Mouse (Mus musculus): ENCODE data around the gene Neu1. TPM values are rescaled to one million over a fixed set of nuclear protein-coding genes. Genes with fewer than 3 reads are reported as not detected.

Gene Neu1
- 21.7 TPM for polyA plus RNA-seq (2015; fragmentation: Illumina TruSeq; extraction: RNeasy Lipid Tissue Mini Kit (QIAGEN cat#74804); ENCODE audit: insufficient read depth, low replicate concordance)

GRCm38 (mm10) chr17:34931061-34931734, at the start of gene Neu1:
TSS of gene Neu1 (plus strand) at chr17:34931253.

GRCm38 (mm10) chr17:34881683-34882310, 49.3 kb upstream of the Neu1 start, which contains the start of gene Gm20547:
TSS of gene Gm20547 (minus strand) at chr17:34882042.

GRCm38 (mm10) chr17:34898160-34898586, 32.9 kb upstream of the Neu1 start, which contains the start of the genes C2 and Ehmt2:
TSS of gene C2 (minus strand) at chr17:34898265.
TSS of gene Ehmt2 (plus strand) at chr17:34898469.

GRCm38 (mm10) chr17:34913930-34914665, 17.0 kb upstream of the Neu1 start, which contains the start of gene Slc44a4:
TSS of gene Slc44a4 (plus strand) at chr17:34914466.

GRCm38 (mm10) chr17:34959130-34959778, 28.2 kb downstream of the Neu1 start, which contains the start of gene Hspa1b:
TSS of gene Hspa1b (minus strand) at chr17:34959238.

GRCm38 (mm10) chr17:34969822-34970221, 38.8 kb downstream of the Neu1 start, which contains the start of gene Gm20481:
TSS of gene Gm20481 (plus strand) at chr17:34969912.

GRCm38 (mm10) chr17:34972069-34972749, 41.2 kb downstream of the Neu1 start, which contains the start of the genes Hspa1a and Hspa1l:
TSS of gene Hspa1a (minus strand) at chr17:34972156.
TSS of gene Hspa1l (plus strand) at chr17:34972703.

GRCm38 (mm10) chr17:34981690-34982180, 50.7 kb downstream of the Neu1 start, which contains the start of gene Lsm2:
TSS of gene Lsm2 (plus strand) at chr17:34981862.

Other genes starting within 250 kb of the Neu1 start
- 87.9 TPM for gene C4b, start 187.4 kb upstream of the Neu1 start, polyA plus RNA-seq (2015; fragmentation: Illumina TruSeq; extraction: RNeasy Lipid Tissue Mini Kit (QIAGEN cat#74804); ENCODE audit: insufficient read depth, low replicate concordance)
- 1.4 TPM for gene Cyp21a1, start 126.7 kb upstream of the Neu1 start, polyA plus RNA-seq (2015; fragmentation: Illumina TruSeq; extraction: RNeasy Lipid Tissue Mini Kit (QIAGEN cat#74804); ENCODE audit: insufficient read depth, low replicate concordance)
- gene Stk19, start 94.3 kb upstream of the Neu1 start, polyA plus RNA-seq (2015; fragmentation: Illumina TruSeq; extraction: RNeasy Lipid Tissue Mini Kit (QIAGEN cat#74804); ENCODE audit: insufficient read depth, low replicate concordance), result 32.1 TPM
- 22.4 TPM for gene Dxo, start 94.2 kb upstream of the Neu1 start, polyA plus RNA-seq (2015; fragmentation: Illumina TruSeq; extraction: RNeasy Lipid Tissue Mini Kit (QIAGEN cat#74804); ENCODE audit: insufficient read depth, low replicate concordance)
- 31.3 TPM for gene Skiv2l, start 81.0 kb upstream of the Neu1 start, polyA plus RNA-seq (2015; fragmentation: Illumina TruSeq; extraction: RNeasy Lipid Tissue Mini Kit (QIAGEN cat#74804); ENCODE audit: insufficient read depth, low replicate concordance)
- gene Nelfe, start 80.9 kb upstream of the Neu1 start, polyA plus RNA-seq (2015; fragmentation: Illumina TruSeq; extraction: RNeasy Lipid Tissue Mini Kit (QIAGEN cat#74804); ENCODE audit: insufficient read depth, low replicate concordance), result 16.3 TPM
- gene Cfb, start 68.7 kb upstream of the Neu1 start, polyA plus RNA-seq (2015; fragmentation: Illumina TruSeq; extraction: RNeasy Lipid Tissue Mini Kit (QIAGEN cat#74804); ENCODE audit: insufficient read depth, low replicate concordance), result 101 TPM
- gene Zbtb12, start 51.8 kb upstream of the Neu1 start, polyA plus RNA-seq (2015; fragmentation: Illumina TruSeq; extraction: RNeasy Lipid Tissue Mini Kit (QIAGEN cat#74804); ENCODE audit: insufficient read depth, low replicate concordance), result 3.5 TPM
- gene Gm20547, start 49.2 kb upstream of the Neu1 start, polyA plus RNA-seq (2015; fragmentation: Illumina TruSeq; extraction: RNeasy Lipid Tissue Mini Kit (QIAGEN cat#74804); ENCODE audit: insufficient read depth, low replicate concordance), result not detected
- 38.7 TPM for gene C2, start 33.0 kb upstream of the Neu1 start, polyA plus RNA-seq (2015; fragmentation: Illumina TruSeq; extraction: RNeasy Lipid Tissue Mini Kit (QIAGEN cat#74804); ENCODE audit: insufficient read depth, low replicate concordance)
- gene Ehmt2, start 32.8 kb upstream of the Neu1 start, polyA plus RNA-seq (2015; fragmentation: Illumina TruSeq; extraction: RNeasy Lipid Tissue Mini Kit (QIAGEN cat#74804); ENCODE audit: insufficient read depth, low replicate concordance), result 55.6 TPM
- gene Slc44a4, start 16.8 kb upstream of the Neu1 start, polyA plus RNA-seq (2015; fragmentation: Illumina TruSeq; extraction: RNeasy Lipid Tissue Mini Kit (QIAGEN cat#74804); ENCODE audit: insufficient read depth, low replicate concordance), result not detected
- gene Hspa1b, start 28.0 kb downstream of the Neu1 start, polyA plus RNA-seq (2015; fragmentation: Illumina TruSeq; extraction: RNeasy Lipid Tissue Mini Kit (QIAGEN cat#74804); ENCODE audit: insufficient read depth, low replicate concordance), result 1.2 TPM
- not detected for gene Gm20481, start 38.7 kb downstream of the Neu1 start, polyA plus RNA-seq (2015; fragmentation: Illumina TruSeq; extraction: RNeasy Lipid Tissue Mini Kit (QIAGEN cat#74804); ENCODE audit: insufficient read depth, low replicate concordance)
- 0.52 TPM for gene Hspa1a, start 40.9 kb downstream of the Neu1 start, polyA plus RNA-seq (2015; fragmentation: Illumina TruSeq; extraction: RNeasy Lipid Tissue Mini Kit (QIAGEN cat#74804); ENCODE audit: insufficient read depth, low replicate concordance)
- gene Hspa1l, start 41.5 kb downstream of the Neu1 start, polyA plus RNA-seq (2015; fragmentation: Illumina TruSeq; extraction: RNeasy Lipid Tissue Mini Kit (QIAGEN cat#74804); ENCODE audit: insufficient read depth, low replicate concordance), result not detected
- gene Lsm2, start 50.6 kb downstream of the Neu1 start, polyA plus RNA-seq (2015; fragmentation: Illumina TruSeq; extraction: RNeasy Lipid Tissue Mini Kit (QIAGEN cat#74804); ENCODE audit: insufficient read depth, low replicate concordance), result 45.5 TPM
- 100 TPM for gene Vars, start 69.7 kb downstream of the Neu1 start, polyA plus RNA-seq (2015; fragmentation: Illumina TruSeq; extraction: RNeasy Lipid Tissue Mini Kit (QIAGEN cat#74804); ENCODE audit: insufficient read depth, low replicate concordance)
- 0.54 TPM for gene Vwa7, start 85.3 kb downstream of the Neu1 start, polyA plus RNA-seq (2015; fragmentation: Illumina TruSeq; extraction: RNeasy Lipid Tissue Mini Kit (QIAGEN cat#74804); ENCODE audit: insufficient read depth, low replicate concordance)
- 2.6 TPM for gene Sapcd1, start 96.8 kb downstream of the Neu1 start, polyA plus RNA-seq (2015; fragmentation: Illumina TruSeq; extraction: RNeasy Lipid Tissue Mini Kit (QIAGEN cat#74804); ENCODE audit: insufficient read depth, low replicate concordance)
- gene Msh5, start 115.5 kb downstream of the Neu1 start, polyA plus RNA-seq (2015; fragmentation: Illumina TruSeq; extraction: RNeasy Lipid Tissue Mini Kit (QIAGEN cat#74804); ENCODE audit: insufficient read depth, low replicate concordance), result 6.1 TPM
- gene Clic1, start 118.7 kb downstream of the Neu1 start, polyA plus RNA-seq (2015; fragmentation: Illumina TruSeq; extraction: RNeasy Lipid Tissue Mini Kit (QIAGEN cat#74804); ENCODE audit: insufficient read depth, low replicate concordance), result 228 TPM
- 3.2 TPM for gene Ddah2, start 127.8 kb downstream of the Neu1 start, polyA plus RNA-seq (2015; fragmentation: Illumina TruSeq; extraction: RNeasy Lipid Tissue Mini Kit (QIAGEN cat#74804); ENCODE audit: insufficient read depth, low replicate concordance)
- 0.26 TPM for gene Ly6g6c, start 134.1 kb downstream of the Neu1 start, polyA plus RNA-seq (2015; fragmentation: Illumina TruSeq; extraction: RNeasy Lipid Tissue Mini Kit (QIAGEN cat#74804); ENCODE audit: insufficient read depth, low replicate concordance)
- gene Mpig6b, start 134.9 kb downstream of the Neu1 start, polyA plus RNA-seq (2015; fragmentation: Illumina TruSeq; extraction: RNeasy Lipid Tissue Mini Kit (QIAGEN cat#74804); ENCODE audit: insufficient read depth, low replicate concordance), result 2.5 TPM
- not detected for gene Ly6g6e, start 145.6 kb downstream of the Neu1 start, polyA plus RNA-seq (2015; fragmentation: Illumina TruSeq; extraction: RNeasy Lipid Tissue Mini Kit (QIAGEN cat#74804); ENCODE audit: insufficient read depth, low replicate concordance)
- not detected for gene Ly6g6d, start 146.8 kb downstream of the Neu1 start, polyA plus RNA-seq (2015; fragmentation: Illumina TruSeq; extraction: RNeasy Lipid Tissue Mini Kit (QIAGEN cat#74804); ENCODE audit: insufficient read depth, low replicate concordance)
- gene Ly6g6f, start 154.4 kb downstream of the Neu1 start, polyA plus RNA-seq (2015; fragmentation: Illumina TruSeq; extraction: RNeasy Lipid Tissue Mini Kit (QIAGEN cat#74804); ENCODE audit: insufficient read depth, low replicate concordance), result 0.93 TPM
- gene Abhd16a, start 158.0 kb downstream of the Neu1 start, polyA plus RNA-seq (2015; fragmentation: Illumina TruSeq; extraction: RNeasy Lipid Tissue Mini Kit (QIAGEN cat#74804); ENCODE audit: insufficient read depth, low replicate concordance), result 19.7 TPM
- not detected for gene Ly6g5c, start 177.0 kb downstream of the Neu1 start, polyA plus RNA-seq (2015; fragmentation: Illumina TruSeq; extraction: RNeasy Lipid Tissue Mini Kit (QIAGEN cat#74804); ENCODE audit: insufficient read depth, low replicate concordance)
- gene Ly6g5b, start 184.2 kb downstream of the Neu1 start, polyA plus RNA-seq (2015; fragmentation: Illumina TruSeq; extraction: RNeasy Lipid Tissue Mini Kit (QIAGEN cat#74804); ENCODE audit: insufficient read depth, low replicate concordance), result 1.6 TPM
- gene Gpank1, start 190.2 kb downstream of the Neu1 start, polyA plus RNA-seq (2015; fragmentation: Illumina TruSeq; extraction: RNeasy Lipid Tissue Mini Kit (QIAGEN cat#74804); ENCODE audit: insufficient read depth, low replicate concordance), result 24.2 TPM
- gene Csnk2b, start 190.8 kb downstream of the Neu1 start, polyA plus RNA-seq (2015; fragmentation: Illumina TruSeq; extraction: RNeasy Lipid Tissue Mini Kit (QIAGEN cat#74804); ENCODE audit: insufficient read depth, low replicate concordance), result 133 TPM
- gene D17H6S53E, start 195.1 kb downstream of the Neu1 start, polyA plus RNA-seq (2015; fragmentation: Illumina TruSeq; extraction: RNeasy Lipid Tissue Mini Kit (QIAGEN cat#74804); ENCODE audit: insufficient read depth, low replicate concordance), result 15.5 TPM
- gene Apom, start 200.8 kb downstream of the Neu1 start, polyA plus RNA-seq (2015; fragmentation: Illumina TruSeq; extraction: RNeasy Lipid Tissue Mini Kit (QIAGEN cat#74804); ENCODE audit: insufficient read depth, low replicate concordance), result 0.33 TPM
- 69.9 TPM for gene Bag6, start 203.9 kb downstream of the Neu1 start, polyA plus RNA-seq (2015; fragmentation: Illumina TruSeq; extraction: RNeasy Lipid Tissue Mini Kit (QIAGEN cat#74804); ENCODE audit: insufficient read depth, low replicate concordance)
- 58.2 TPM for gene Prrc2a, start 233.6 kb downstream of the Neu1 start, polyA plus RNA-seq (2015; fragmentation: Illumina TruSeq; extraction: RNeasy Lipid Tissue Mini Kit (QIAGEN cat#74804); ENCODE audit: insufficient read depth, low replicate concordance)
- gene Aif1, start 244.8 kb downstream of the Neu1 start, polyA plus RNA-seq (2015; fragmentation: Illumina TruSeq; extraction: RNeasy Lipid Tissue Mini Kit (QIAGEN cat#74804); ENCODE audit: insufficient read depth, low replicate concordance), result 157 TPM

Measured in spleen, adult 10 weeks (tissue).